Mouse (Mus musculus): Measurements from ENCODE around the gene Itgb3. TPM values are rescaled to one million over a fixed set of nuclear protein-coding genes. Genes with fewer than 3 reads are reported as not detected.
A peak's percentile ranks its signal among the peaks of the same experiment; 100 is the strongest.

Itgb3 gene
- total RNA-seq, 2 experiments from 2014 or later, result 4.8 to 4.9 TPM

- no peak for DNase-seq
- intact Hi-C loops (cut with DNase I), result no loop called here
These were observed 26.1 kb upstream of the Itgb3 start for GRCm38 (mm10) chr11:104581446-104582307.

GRCm38 (mm10) chr11:104582308-104582606 is 25.5 kb upstream of the Itgb3 start:
- DNase-seq, result no peak
- intact Hi-C loops (cut with DNase I), result no loop called here

DNA sequence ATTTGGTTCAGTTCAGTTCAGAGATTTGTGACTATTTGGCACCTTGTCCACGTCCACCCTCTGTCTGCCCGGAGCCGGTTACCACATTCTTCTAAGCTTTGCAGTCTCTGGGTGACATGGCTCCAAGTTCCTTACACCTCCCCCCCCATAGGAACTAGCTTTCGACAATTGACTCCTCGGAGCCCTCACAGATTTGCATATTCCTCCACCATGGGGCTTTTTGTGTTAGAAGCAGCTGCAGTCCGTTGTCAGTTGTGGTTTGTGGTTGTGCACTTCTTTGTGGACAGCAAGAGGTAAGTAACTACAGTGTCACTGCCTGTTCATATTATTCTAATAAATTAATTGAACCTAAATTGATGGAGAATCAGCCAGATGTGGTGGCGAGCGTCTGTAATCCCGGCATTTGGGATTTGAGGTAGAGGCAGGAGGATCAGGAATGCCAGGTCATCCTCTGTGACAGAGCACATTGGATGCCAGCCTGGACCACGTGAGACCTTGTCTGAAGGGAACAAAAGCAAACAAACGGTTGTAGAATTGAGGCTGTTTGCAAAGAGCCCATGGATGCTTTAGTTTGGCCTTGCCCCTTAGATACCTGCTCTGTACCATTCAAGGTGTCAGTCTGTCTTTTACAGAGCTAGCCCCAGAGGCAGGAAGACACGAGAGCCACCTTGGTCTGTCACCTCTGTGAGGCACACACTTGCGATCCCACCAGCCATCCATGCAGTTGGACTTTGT is 25.0 kb upstream of the Itgb3 start:
- intact Hi-C loops (cut with DNase I), result no loop called here
- DNase-seq, result no peak

DNA sequence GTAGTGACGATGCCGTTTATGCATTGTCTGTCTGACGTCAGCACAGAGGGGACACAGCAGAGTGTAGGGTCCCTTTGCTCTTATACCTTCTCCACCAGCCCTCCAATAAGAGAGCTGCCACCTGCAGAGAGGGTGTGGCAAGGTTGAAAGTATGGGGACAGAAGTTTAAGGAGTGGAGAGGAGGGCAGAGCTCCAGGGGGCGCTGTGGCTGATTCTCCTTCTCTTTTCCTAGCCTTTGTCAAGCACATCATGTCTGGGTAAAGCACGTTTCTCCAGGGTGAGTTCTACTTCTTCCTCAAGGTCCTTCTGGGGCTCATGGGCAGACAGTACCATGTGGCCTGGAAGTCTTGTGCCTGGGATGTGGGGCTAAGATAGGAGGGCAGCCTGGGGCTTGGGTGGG is 22.3 kb upstream of the Itgb3 start:
- intact Hi-C loops (cut with DNase I), result no loop called here

GRCm38 (mm10) chr11:104587904-104588303 is 19.9 kb upstream of the Itgb3 start:
- intact Hi-C loops (cut with DNase I), result no loop called here

More for the DNA sequence above, 22.3 kb upstream of the Itgb3 start:
- no peak for DNase-seq

DNA sequence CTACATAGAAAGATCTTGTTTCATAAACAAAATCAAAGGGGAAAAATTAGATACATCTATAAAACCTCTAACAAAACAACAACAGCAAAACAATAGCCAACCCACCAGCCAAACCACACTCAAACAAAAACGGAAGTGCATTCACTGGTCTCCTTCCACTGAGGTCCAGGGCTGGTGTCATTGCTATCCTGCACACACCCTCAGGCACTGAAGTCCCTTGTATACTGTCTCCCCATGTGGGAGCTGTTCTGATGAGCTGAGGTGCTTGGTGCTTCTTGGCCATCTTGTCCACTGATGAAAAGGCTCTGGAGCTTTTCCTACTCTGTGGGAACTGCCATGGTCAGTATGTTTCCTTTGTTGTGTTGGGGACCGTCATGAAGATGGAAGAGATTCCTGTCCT is 19.3 kb upstream of the Itgb3 start:
- intact Hi-C loops (cut with DNase I), result no loop called here
- DNase-seq, result no peak

More at GRCm38 (mm10) chr11:104587904-104588303, 19.9 kb upstream of the Itgb3 start:
- DNase-seq, result no peak

DNA sequence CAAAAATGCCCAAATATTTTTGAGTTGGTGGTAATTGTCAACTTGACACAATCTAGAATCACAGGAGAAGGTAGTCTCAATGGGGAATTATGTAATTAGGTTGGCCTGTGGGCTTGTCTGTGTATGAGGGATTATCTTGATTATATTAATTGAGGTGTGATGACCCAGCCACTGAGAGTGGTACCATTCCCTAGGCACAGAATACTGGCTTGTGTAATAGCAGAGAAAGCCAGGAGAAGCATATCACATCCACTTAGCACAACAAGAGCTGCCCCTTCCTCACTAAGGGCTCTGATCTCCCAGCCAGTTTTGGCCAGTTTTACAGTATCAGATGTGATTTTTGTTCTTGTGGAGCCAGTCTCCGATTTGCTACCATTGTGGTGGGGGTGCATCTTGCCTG is 18.2 kb upstream of the Itgb3 start:
- no peak for DNase-seq
- intact Hi-C loops (cut with DNase I), result no loop called here

GRCm38 (mm10) chr11:104590148-104590547 is 17.7 kb upstream of the Itgb3 start:
- peak; percentile 73 to 85 for DNase-seq
- intact Hi-C loops (cut with DNase I), result loop anchor here (5.0 to 10.0 kb wide), 3 partner anchors 177 to 532 kb away; no protein-coding TSS in a partner anchor

DNA sequence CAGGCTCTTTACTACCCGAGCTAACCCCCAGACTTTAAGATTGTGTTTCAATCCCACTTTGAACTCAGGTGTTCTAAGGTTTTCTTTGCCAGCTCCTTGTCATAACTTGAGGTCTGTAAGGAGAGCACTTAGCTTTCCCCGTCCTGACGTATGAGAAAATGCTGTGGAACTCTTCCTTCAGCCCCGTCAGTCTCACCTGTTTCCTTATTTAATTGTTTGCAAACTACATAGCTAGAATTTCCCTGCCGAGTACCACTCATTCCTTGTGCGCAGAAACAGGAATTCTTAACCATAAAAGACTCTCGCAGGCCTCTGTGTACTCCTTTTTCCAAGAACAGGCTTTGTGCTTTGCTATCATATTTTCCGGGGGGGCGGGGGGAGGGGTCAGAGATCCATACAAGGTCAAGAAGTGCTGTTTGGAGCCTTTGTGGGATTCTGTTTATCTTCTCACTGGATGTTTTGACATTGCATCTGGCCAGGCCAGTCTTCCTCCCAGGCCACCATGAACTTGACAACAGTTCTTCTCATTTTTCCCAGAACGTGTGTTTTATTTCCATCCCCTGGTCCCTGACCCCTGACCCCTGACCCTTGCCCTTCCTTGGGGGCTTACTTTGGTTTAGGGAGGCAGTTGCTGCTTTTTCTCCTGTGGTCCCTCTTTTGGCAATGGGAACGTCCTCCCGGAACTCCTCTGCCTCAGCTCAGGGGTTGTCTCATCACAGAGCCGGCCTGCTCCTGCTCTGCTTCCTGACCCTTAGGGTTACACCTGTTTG is 15.5 kb upstream of the Itgb3 start:
- intact Hi-C loops (cut with DNase I), result loop anchor here (5.0 to 10.0 kb wide), 3 partner anchors 175 to 530 kb away; no protein-coding TSS in a partner anchor
- no peak for DNase-seq

DNA sequence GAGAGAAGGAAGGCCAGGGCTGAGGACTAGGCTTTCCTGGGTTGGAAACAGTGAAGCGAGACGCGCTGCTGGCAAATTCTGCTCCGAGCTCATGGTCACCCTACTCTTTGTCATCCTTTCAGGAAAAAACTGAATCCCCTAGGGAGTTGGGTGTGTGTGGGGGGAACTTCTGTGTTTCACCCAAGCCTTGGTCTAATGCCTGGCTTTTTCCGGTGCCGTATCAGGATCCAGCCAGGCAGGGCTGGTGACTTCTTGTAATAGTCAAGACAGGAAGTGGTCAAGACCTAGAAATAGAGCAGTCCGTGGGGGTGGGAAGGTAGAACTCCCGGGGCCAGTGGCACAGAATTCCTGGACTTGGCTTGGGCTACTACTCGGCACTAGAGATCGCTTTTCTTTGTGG is 11.4 kb upstream of the Itgb3 start:
- intact Hi-C loops (cut with DNase I), result loop anchor here (10.0 kb wide), 1 partner anchor 388 kb away; no protein-coding TSS in a partner anchor
- no peak for DNase-seq

- intact Hi-C loops (cut with DNase I), result loop anchor here (10.0 kb wide), 1 partner anchor 385 kb away; no protein-coding TSS in a partner anchor
- peak in 1 of 2 experiments; percentile 29 for DNase-seq
These were observed 8.4 kb upstream of the Itgb3 start for GRCm38 (mm10) chr11:104599265-104599945.

DNA sequence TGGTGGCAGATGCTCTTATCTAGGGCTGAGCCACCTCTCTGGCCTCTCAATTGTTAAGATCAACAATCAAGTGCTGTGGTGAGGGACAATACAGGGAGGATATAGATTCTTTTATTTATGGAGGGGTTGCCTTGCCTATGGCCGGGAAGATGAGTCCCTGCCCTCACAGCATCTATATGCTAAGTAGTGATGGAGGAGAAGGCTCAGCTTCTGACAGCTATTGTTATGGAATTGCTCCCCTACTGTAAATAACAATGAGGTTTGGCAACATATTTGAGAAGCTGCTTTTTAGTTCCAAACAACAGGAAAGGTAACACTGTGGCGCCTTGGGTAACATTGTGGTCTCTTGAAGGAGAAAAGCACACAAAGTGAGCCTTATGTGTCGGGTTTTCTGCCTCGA is 7.1 kb upstream of the Itgb3 start:
- DNase-seq, result no peak
- intact Hi-C loops (cut with DNase I), result no loop called here

- intact Hi-C loops (cut with DNase I), result no loop called here
These were observed 3.6 kb upstream of the Itgb3 start for GRCm38 (mm10) chr11:104604192-104604591.

DNA sequence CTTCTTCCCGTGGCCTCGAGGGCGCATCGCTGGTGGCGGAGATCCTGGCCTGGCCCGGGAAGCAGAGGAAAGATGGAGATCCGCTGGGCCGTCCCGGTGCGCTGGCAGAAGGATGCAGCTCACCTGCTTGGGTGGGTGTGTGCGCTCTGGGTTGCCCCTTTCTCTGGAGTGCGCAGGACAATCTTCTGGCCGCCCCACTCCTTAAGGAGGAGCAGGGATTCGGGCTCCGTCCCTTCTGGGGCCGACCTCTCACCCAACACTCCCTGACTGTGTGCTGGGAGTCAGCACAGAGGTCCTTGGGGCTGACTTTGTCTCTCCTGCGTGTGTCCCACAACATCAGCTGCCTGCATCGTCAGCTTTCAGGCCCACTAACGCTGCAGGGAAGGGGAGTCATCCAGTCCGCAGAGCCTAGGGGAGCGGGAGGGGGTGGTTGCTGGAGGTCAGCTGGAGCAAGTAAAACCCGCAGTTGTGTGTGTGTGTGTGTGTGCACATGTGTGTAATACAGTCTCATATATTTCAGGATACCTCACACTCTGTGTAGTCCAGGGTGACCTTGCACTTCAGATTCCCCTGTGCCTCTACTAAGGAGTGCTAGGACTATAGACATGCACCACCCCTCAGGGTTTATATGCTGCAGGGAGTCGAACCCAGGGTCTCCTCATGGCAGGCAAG is 585 bp downstream of the Itgb3 start:
- intact Hi-C loops (cut with DNase I), result no loop called here
- no peak for DNase-seq

More at GRCm38 (mm10) chr11:104604192-104604591, 3.6 kb upstream of the Itgb3 start:
- DNase-seq, result no peak

- intact Hi-C loops (cut with DNase I), result no loop called here
These were observed 1.4 kb downstream of the Itgb3 start for GRCm38 (mm10) chr11:104609033-104609684.

DNA sequence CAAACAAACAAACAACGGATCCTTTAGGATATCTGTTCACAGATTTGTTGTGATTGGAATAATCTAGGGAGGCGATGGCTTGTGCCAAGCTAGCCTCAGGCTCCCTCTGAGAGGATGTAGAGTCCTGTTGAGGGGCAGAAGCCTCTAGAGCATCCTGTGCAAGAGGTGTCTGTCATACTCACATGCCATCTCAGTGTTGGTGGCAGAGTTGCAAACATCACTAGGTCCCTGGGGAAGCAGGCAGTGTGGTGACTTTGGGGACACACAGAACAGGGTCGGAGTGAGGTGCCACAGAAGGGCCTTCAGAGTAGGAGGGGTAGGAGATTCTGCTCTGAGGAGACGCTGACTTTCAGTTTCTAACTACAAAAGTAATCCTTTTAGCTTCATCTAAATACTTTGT is 1.9 kb downstream of the Itgb3 start:
- intact Hi-C loops (cut with DNase I), result no loop called here

More at GRCm38 (mm10) chr11:104609033-104609684, 1.4 kb downstream of the Itgb3 start:
- DNase-seq, result no peak

DNA sequence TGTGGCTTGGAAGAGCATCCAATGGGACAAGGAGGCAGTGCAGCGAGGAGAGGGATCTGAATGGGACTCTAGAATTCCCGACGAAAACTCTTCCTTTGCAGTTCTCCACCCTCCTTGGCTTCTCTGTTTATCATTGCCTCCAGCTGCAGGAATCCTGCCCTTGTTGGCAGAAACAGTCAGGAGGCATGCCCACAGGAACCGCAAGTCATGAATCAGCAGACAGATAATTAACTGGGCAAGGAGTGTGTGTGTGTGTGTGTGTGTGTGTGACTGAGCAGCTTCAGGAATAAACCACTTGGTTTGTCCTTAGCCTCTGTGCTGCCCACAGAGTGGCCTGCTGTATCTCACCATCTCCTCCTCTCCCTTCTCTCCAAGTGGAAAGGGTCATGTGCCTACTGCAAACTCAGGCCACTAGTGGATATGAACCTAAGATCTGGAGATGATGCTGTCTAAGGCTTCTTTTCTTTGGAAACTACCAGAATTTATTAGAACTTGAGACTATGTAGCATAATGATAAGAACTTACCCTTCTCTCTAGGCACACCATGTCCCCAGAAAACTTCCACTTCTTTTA is 3.9 kb downstream of the Itgb3 start:
- no peak for DNase-seq
- intact Hi-C loops (cut with DNase I), result no loop called here

More for the DNA sequence above, 1.9 kb downstream of the Itgb3 start:
- DNase-seq, result no peak

- DNase-seq, result no peak
These were observed 5.8 kb downstream of the Itgb3 start for GRCm38 (mm10) chr11:104613551-104613950.

DNA sequence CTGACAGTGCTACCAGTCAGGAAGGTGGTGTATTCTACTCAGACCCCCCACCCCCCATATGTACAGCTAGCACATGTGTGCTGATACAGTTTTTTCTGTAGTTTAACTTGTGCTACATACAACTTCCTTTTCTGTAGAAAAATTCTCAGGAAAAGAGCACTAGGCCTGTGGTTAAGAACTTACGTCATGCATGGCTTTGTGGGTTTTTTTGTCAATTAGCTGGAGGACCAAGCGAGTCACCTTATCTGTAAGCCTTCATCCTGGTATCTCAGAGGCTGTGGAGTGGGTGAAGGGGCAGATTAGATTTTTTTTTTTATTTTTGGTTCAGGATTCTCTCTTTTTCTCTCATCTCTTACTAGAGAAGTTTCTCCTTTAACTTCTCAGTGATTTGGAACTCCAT is 6.3 kb downstream of the Itgb3 start:
- no peak for DNase-seq
- intact Hi-C loops (cut with DNase I), result no loop called here

More at GRCm38 (mm10) chr11:104613551-104613950, 5.8 kb downstream of the Itgb3 start:
- intact Hi-C loops (cut with DNase I), result no loop called here
